Mouse (Mus musculus): ENCODE measurements around the gene Usp5. TPM values are rescaled to one million over a fixed set of nuclear protein-coding genes. Genes with fewer than 3 reads are reported as not detected.
A peak's percentile ranks its signal among the peaks of the same experiment; 100 is the strongest.
"Not testable (repeated sequence)": the region's sequence is repeated elsewhere in the genome, so short reads cannot be mapped to it uniquely, and the experiment has no call there.

Usp5 gene
- total RNA-seq, 4 experiments from 2014 or later: 44.3 to 48.1 (median 45.2) TPM

DNA sequence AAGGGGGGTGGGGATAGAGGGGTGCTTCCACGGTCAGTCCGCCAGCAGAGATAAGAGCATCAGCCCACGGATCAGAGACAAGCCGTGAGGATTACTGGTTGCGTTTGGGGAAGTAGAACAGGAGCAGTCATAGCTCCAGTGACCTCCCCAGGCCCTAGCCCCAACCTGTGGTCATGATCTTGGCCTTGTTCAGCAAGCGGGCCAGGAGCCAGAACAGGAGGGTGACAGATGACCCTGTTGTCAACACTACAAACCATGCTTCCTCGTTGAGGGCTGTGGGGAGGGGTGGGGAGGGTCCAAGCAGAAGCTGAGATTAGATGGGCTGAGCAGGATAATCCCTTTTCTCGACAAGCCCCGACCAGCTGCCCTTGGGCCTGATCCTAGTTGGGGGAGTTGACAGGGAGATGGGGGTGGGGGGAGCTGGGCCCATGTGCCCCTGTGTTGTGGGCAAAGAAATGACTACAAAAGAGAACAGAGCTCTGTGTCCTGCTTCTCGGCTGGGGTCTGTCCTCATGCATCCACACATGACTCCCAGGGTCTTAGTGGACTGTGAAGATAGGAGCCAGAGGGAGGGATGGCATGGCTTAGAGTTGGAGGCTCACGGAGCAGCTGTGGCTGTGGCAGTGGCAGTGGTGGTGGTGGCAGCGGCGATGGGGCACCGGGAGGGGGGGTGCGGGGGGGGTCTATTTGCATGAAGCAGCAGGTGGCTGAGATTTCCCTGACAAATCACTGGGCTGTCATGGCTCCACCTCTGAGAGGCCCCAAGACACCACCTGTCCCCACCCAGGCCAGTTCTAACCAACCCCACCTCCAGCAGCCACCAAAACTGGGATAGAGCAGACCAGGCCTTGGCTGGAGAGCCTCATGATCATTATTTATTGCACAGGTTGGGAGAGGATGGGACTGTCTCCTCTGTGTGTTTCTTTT is 11.2 kb upstream of the Usp5 start, which contains the start of gene Gnb3:
TSS of gene Gnb3 (minus strand) at position 35 of the 927 bp plus-strand sequence.
- no peak for DNase-seq (ENCODE audit: low spot score in 2 of 2)

- peak; percentile 20 to 65 for DNase-seq (ENCODE audit: low spot score in 2 of 2)
These were observed 10.5 kb upstream of the Usp5 start for GRCm38 (mm10) chr6:124839805-124840204.

GRCm38 (mm10) chr6:124836411-124836810 is 7.1 kb upstream of the Usp5 start:
- DNase-seq (ENCODE audit: low spot score in 2 of 2): no peak

DNA sequence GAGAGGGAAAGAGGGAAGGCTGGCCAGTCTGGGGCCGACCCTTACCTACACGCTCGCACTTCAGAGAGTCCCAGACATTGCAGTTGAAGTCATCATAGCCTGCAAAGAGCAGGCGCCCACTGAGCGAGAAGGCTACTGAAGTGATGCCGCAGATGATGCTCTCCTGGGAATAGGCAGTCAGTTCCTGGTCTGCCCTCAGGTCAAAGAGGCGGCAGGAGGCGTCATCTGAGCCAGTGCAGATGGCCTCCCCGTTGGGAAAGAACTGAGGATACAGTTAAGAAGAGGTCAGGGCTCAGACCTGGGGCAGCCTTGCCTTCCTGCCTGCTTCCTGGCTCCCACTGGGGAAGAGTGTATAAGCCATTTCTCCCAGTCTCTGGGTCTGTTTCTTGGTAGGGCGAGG is 6.2 kb upstream of the Usp5 start:
- no peak for DNase-seq (ENCODE audit: low spot score in 2 of 2)

DNA sequence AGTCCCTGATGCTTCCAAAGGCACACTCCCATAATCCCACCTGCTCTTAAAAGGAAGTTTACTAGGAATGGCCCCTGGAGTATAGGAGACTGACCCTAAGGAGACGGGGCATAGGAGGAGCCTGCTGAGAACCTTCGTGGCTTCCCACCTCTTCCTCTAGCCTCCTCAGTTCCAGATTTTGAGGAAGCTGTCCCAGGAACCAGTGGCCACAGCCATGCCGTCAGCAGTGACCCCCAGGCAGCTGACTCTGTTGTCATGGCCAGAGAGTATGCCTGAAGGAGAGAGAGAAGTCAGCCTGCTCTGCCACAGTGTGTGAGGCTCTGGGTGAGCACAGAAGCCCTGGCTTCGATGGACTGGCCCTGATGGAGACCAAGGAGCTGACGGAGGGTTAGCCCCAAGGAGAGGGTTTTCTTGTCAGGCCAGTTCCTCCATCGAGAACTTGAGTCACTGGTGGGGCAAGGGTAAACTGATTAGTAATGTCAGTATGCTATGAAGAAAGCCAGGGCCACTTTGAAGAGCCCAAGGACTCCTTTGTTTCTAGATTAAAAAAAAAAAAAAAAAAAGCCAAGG is 5.3 kb upstream of the Usp5 start:
- DNase-seq (ENCODE audit: low spot score in 2 of 2): no peak

GRCm38 (mm10) chr6:124831649-124832048 is 2.4 kb upstream of the Usp5 start:
- no peak for DNase-seq (ENCODE audit: low spot score in 2 of 2)

GRCm38 (mm10) chr6:124831199-124831598 is 1.9 kb upstream of the Usp5 start:
- not testable (repeated sequence) for DNase-seq (ENCODE audit: low spot score in 2 of 2)

DNA sequence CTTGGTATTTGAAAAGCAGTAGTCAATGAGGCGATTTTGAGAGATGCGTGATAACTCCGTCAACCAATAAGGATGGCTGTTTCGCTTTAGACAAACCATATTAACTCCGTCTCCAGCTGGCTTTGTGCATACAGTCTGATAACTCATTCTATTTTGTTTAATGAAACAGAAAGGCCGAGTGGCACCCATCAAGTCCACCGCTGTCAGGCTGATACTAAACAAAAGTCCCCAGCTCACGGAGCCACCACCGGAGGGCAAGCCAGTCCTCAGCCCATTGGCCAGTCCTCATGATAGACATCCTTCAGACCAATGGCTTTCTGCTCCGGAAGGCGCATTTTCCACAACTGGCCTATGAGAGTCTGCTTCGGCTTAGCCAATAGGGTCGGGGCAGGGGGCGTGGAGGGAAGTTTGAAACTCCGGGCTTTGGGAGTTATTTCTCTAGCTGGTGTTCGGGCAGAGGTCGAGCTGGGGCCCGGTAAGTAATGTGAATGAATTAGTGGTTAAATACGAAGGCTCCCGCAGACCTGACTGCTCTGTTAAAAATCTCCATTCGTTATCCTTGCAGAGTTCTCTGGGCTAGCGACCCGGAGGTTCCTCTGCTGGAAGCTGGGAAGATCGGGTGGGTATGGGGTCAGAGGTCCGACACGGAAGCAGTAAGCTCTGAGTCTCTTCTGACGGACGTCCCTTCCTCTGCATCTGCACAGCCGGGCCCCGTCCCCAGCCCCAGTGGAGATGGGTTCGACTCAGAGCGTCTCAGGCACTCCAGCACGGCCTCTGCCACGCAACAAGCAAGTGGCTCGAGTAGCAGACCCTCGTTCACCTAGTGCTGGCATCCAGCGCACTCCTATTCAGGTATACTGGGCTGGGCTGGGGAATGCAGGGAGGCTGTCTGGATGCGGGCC is 766 bp upstream of the Usp5 start:
- DNase-seq (ENCODE audit: low spot score in 2 of 2): peak; percentile 89 to 91

DNA sequence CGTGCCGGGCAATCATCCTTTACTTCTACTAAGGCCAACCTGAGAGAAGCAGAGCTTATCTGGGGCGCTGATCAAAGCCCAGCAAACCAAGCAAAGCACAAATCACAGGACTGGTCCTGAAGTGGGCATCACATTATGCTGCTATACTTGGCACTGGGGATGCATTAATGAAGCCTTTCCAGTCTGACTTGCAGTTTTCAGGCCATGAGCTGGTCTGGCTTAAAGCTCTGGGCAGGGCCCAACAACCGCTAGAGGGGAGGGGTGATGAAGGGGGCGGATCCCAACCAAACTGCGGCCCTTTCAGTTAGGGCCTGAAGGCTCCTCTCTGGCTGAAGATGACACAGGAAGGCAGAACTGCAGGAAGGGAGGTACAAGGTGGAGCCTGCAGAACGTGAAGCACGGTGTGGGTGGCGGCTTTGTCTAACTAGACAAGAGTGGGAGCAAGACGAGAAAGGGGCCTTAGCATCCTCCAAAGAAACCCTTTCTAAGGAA is 1.1 kb downstream of the Usp5 start:
- no peak for DNase-seq (ENCODE audit: low spot score in 2 of 2)

DNA sequence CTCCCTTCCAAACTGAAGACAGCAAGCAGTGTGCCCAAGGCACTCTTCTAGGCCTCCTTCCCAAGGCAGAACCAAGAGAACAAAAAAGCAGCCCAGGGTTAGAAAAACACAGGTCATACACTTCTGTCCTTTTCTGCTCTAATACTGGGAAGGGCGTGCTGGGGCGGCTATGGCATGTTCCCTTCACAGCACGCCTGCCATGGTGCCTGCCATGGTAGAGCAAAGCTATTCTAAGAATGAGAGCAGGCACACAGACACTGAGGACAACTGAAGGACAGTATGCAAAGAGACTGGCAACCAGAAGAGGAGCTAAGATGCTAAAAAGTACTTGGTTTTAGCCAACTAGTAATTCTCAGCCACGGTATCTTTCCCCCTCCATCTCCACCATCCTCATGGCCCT is 7.2 kb downstream of the Usp5 start:
- DNase-seq (ENCODE audit: low spot score in 2 of 2): no peak

GRCm38 (mm10) chr6:124820891-124821290 is 8.4 kb downstream of the Usp5 start:
- DNase-seq (ENCODE audit: low spot score in 2 of 2): no peak

- no peak for DNase-seq (ENCODE audit: low spot score in 2 of 2)
These were observed 11.3 kb downstream of the Usp5 start for GRCm38 (mm10) chr6:124817971-124818370.

DNA sequence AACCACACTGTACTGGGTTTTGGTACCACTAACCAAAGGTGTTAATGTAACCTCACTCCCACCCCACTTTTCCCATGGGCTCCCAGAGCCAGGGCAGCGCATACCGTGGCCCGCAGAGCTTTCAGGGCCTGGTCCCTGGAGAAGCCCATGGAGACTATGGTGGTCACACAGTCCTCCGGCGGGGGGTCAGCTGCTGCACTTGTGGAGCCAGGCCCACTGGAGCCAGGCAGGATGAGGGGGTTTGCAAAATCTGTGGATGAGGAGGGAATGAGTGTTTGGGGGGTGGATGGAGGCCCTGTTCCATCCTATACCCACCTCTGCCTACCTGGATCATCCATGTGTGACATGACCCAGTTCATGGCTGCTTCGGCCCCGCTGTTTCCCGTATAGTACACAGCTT is 11.7 kb downstream of the Usp5 start:
- no peak for DNase-seq (ENCODE audit: low spot score in 2 of 2)

DNA sequence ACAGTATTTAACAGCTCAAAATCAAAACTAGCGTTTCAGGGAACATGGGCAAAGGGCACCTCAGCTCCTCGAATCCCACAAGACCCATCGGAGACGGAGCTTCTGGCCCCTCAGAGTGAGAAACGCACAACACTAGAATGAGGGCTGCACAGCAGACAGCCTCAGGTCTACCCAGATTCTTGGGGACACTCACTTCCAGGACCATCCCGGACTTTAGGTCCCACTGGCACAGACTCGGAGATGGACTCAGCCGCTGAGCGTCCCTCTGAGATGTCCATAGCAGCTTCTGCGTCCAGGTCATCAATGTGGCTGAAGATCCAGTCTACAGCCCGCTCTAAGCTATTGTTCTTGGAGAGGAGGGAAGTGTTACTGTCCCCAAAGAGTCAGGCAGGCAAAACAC is 12.2 kb downstream of the Usp5 start:
- DNase-seq (ENCODE audit: low spot score in 2 of 2): no peak

DNA sequence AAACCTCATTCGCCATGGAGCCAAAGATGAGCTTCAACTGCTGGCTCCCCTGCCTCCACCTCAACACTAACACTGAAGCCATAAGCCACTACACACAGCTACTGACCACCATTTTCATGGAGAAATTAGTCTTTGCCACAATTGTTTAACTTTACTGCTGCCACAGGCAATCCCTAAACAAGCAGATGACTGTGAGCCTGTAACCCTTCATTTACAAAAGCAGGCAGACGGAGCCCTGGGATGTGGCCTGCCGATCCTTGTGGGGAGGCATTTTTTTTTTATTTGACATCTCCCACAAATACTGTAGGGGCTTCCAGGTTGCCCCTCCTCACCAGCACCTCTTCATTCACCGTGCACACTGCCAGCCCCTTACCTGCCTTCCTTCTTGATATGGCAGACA is 12.7 kb downstream of the Usp5 start:
- no peak for DNase-seq (ENCODE audit: low spot score in 2 of 2)

GRCm38 (mm10) chr6:124814858-124815774 is 14.2 kb downstream of the Usp5 start:
- DNase-seq (ENCODE audit: low spot score in 2 of 2): no peak

GRCm38 (mm10) chr6:124814448-124814847 is 14.8 kb downstream of the Usp5 start:
- DNase-seq (ENCODE audit: low spot score in 2 of 2): no peak

- peak; percentile 89 for DNase-seq (ENCODE audit: low spot score in 2 of 2)
These were observed 15.4 kb downstream of the Usp5 start, which contains the start of gene Tpi1 for GRCm38 (mm10) chr6:124813933-124814332. Tpi1 (minus strand) TSS chr6:124814296.

DNA sequence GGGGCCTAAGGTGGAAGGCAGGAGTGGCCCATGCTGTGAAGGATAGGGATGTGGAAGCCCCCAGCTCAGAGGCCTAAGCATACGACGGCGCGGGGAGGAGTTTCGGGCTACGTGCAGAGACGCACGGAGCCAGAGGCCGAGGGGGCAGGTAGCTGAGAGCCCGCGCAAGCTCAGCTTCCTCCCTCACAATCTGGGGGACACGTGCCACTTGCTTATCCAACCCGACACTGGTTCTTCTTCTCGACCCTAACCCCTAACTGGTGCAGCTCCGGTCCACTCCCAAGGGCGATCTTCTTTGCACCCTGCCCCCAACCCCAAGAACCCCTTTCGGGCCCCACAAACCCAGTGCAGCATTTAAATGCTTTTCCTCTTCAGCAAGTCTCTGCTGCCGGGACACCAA is 15.8 kb downstream of the Usp5 start:
- peak; percentile 63 to 76 for DNase-seq (ENCODE audit: low spot score in 2 of 2)

DNA sequence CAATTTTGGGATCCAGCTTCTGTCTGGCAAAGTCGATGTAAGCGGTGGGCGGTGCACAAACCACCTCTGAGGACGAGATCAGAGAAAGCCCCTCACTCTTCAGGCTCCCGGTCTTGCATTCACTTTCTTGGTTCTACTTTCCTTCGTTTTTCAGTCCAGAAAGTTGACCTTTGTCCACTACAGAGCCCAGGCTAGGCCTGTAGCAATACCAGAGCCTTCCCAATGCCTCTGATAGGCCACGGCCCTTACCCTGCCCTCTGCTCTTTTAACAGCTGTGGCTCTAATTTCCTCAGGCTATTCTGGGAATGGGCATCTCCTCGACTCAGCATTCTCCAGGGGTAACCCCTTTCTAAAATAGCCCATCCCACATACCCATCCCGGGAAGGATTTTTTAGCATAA is 16.4 kb downstream of the Usp5 start:
- DNase-seq (ENCODE audit: low spot score in 2 of 2): peak; percentile 51 to 67
